Mouse (Mus musculus) embryonic facial prominence, embryonic 11.5 days (tissue): Measurements from ENCODE around the gene Sost. TPM values are rescaled to one million over a fixed set of nuclear protein-coding genes. Genes with fewer than 3 reads are reported as not detected.
"Not testable (repeated sequence)": the region's sequence is repeated elsewhere in the genome, so short reads cannot be mapped to it uniquely, and the experiment has no call there.

Experiments used
- ATAC-seq: fragments of 200-750 bp; cut with Nextera tagmentation; replicated peaks from 2 replicates; pipeline ENCODE4 v1.8.0; 2017; ENCODE audit warnings: low read depth; ENCODE audit not compliant: insufficient number of reproducible peaks, low FRiP score, low TSS enrichment
- DNase-seq: peaks from one replicate; pipeline ENCODE4 v3.0.0-alpha.2; 2015; ENCODE audit warnings: low spot score
- H3K27ac ChIP-seq: fragments of 300-500 bp; sonication (generic); replicated peaks from 2 replicates; pipeline ENCODE4 v1.5.1; 2014; ENCODE audit warnings: mild to moderate bottlenecking, low read depth, low read length, control low read depth
- H3K27me3 ChIP-seq: fragments of 300-500 bp; sonication (generic); 2 replicates; pipeline ENCODE4 v1.6.1; 2014; ENCODE audit warnings: mild to moderate bottlenecking, low read length, moderate library complexity, mixed read lengths; ENCODE audit not compliant: control insufficient read depth, insufficient read depth
- H3K36me3 ChIP-seq: fragments of 300-500 bp; sonication (generic); replicated peaks from 2 replicates; pipeline ENCODE4 v1.6.1; 2014; ENCODE audit warnings: low read depth, mild to moderate bottlenecking, low read length, moderate library complexity, mixed read lengths; ENCODE audit not compliant: control insufficient read depth, insufficient read depth
- H3K4me1 ChIP-seq: fragments of 300-500 bp; sonication (generic); 2 replicates; pipeline ENCODE4 v1.6.1; 2014; ENCODE audit warnings: low read length, mixed read lengths; ENCODE audit not compliant: control insufficient read depth, insufficient read depth
- H3K4me2 ChIP-seq: fragments of 300-500 bp; sonication (generic); 2 replicates; pipeline ENCODE4 v1.6.1; 2014; ENCODE audit warnings: low read depth, mild to moderate bottlenecking, control low read depth, low read length, moderate library complexity
- H3K4me3 ChIP-seq: fragments of 300-500 bp; sonication (generic); 2 replicates; pipeline ENCODE4 v1.5.1; 2014; ENCODE audit warnings: low read depth, low read length, control low read depth
- H3K9ac ChIP-seq: fragments of 300-500 bp; sonication (generic); replicated peaks from 2 replicates; pipeline ENCODE4 v1.6.1; 2014; ENCODE audit warnings: mild to moderate bottlenecking, control low read depth, low read length
- H3K9me3 ChIP-seq: fragments of 300-500 bp; sonication (generic); replicated peaks from 2 replicates; pipeline ENCODE4 v1.6.1; 2016; ENCODE audit warnings: mild to moderate bottlenecking, low read length, inconsistent platforms, mixed read lengths; ENCODE audit not compliant: control insufficient read depth
- WGBS: fragments of 180-500 bp; shearing (Covaris S2); extraction: QIAGEN DNeasy Blood & Tissue Kit; methylation state at CpG from one replicate; pipeline ENCODE4 v1.1.7; 2014; 5-methylcytosine and 5-hydroxymethylcytosine counted together
- polyA plus RNA-seq: library from polyadenylated mRNA; unstranded; fragments of >200 nt; fragmentation: Nextera tagmentation; extraction: Ambion mirVana; gene quantifications from 2 replicates; pipeline ENCODE4 v1.2.1, GENCODE M21; 2014

Gene Sost
- polyA plus RNA-seq, 1 experiment from 2014 or later, result not detected

DNA sequence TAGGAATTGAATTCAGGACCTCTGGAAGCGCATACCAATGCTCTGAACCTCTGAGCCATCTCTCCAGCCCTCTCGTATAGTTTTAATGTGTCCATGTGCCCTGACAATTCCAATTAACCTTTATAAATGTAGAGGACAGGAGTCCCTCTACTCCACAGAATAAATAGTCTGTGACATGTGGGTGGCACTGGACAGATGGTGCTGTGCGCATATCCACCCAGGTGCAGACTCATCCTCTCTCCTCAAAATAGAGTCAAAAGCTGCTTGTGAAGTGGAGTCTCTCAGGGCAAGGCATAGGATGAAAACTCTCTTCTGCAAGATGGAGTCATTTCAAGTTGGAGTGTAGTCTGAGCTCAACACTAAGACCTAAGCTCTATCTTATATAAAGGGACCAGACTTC, 23.4 kb upstream of the Sost start:
- no peak overlapping the region for H3K4me3 ChIP-seq
- H3K27me3 ChIP-seq, result no peaks in the 10 kb centered on the region
- no peaks in the 10 kb centered on the region for H3K4me1 ChIP-seq
- no peak overlapping the region for H3K4me2 ChIP-seq
- no peaks in the 10 kb centered on the region for H3K36me3 ChIP-seq
- H3K27ac ChIP-seq, result no peak overlapping the region
- H3K9me3 ChIP-seq, result no peaks in the 10 kb centered on the region
- no peak overlapping the region for H3K9ac ChIP-seq
- DNase-seq, result no peak
- ATAC-seq, result no peak
- WGBS, result 90% methylated on average over 3 of the region's 3 CpGs

DNA sequence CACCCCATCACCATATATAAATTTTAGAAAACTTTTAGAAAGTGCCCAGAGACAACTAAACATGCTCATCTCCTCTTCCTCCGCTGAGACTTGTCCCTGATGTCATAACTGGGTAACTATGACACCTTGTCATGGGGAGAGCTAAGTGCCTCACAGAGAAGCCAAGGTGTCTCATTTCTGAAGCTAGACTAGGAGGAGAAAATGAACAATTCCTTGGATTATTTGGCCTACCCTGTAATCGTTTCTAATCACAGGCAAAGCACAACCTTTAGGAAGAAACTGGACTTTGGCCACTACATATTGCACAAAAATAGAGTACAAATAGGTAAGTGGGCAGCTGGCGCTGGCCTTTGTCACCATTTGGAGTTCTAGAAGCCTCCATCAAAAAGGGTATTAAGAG, 20.1 kb upstream of the Sost start, which contains the start of gene Dusp3:
TSS of gene Dusp3 (minus strand) at position 101 of the 400 bp plus-strand sequence.
- no peak within 1 kb of the TSS for H3K9ac ChIP-seq
- no peak within 1 kb of the TSS for H3K27ac ChIP-seq
- no peaks in the 10 kb centered on the region for H3K4me1 ChIP-seq
- no peaks in the 10 kb centered on the region for H3K27me3 ChIP-seq
- H3K4me2 ChIP-seq, result no peak within 1 kb of the TSS
- WGBS, result 85% methylated on average over 3 of the region's 3 CpGs
- no peak for DNase-seq
- no peaks in the 10 kb centered on the region for H3K9me3 ChIP-seq
- H3K4me3 ChIP-seq, result no peak within 1 kb of the TSS
- no peak for ATAC-seq
- no peaks in the 10 kb centered on the region for H3K36me3 ChIP-seq

DNA sequence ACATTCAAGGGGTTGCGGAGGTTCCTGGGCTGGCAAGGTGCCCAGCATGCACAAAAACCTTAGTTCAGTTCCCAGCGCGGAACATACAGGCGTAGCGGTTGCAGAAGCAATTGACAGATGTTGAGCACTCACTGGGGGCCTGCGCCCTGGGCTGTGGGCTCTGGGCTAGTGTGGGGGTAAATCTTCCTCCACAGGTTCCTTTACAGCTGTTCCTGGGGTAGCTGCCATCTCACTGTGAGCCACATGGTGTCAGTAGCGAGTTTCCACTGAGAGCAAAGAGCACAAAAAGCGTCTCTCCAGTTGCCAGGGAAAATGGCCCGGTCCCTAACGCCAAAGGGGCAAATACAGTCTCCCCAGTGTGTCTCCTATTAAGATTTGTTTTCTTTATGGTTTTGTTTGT, 19.2 kb upstream of the Sost start:
- no peak overlapping the region for H3K9ac ChIP-seq
- no peak overlapping the region for H3K27ac ChIP-seq
- no peaks in the 10 kb centered on the region for H3K36me3 ChIP-seq
- no peak overlapping the region for H3K4me3 ChIP-seq
- 12% methylated on average over 10 of the region's 10 CpGs for WGBS
- DNase-seq (peak; percentile 92), ATAC-seq (0 out of 2 replicates have a peak, but pooled peaks have one; percentile 33)
- H3K4me1 ChIP-seq, result no peaks in the 10 kb centered on the region
- no peaks in the 10 kb centered on the region for H3K27me3 ChIP-seq
- H3K4me2 ChIP-seq, result no peak overlapping the region
- H3K9me3 ChIP-seq, result no peaks in the 10 kb centered on the region

DNA sequence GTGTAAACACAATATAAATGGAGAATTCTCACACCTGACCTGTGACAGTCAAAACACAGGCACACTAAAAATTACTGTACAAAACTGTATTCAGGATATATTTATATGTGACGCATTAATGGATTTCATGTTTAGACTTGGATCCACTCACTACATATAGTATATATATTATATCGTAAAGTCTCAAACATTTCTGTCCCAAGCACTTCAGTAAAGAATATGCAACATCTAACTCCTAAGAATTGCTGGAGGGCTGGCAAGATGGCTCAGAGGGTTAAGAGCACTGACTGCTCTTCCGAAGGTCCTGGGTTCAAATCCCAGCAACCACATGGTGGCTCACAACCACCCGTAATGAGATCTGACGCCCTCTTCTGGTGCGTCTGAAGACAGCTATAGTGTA, 18.6 kb upstream of the Sost start:
- not testable (repeated sequence) for H3K4me2 ChIP-seq, H3K9me3 ChIP-seq, DNase-seq, H3K9ac ChIP-seq, ATAC-seq, H3K4me3 ChIP-seq, H3K36me3 ChIP-seq, H3K27ac ChIP-seq, H3K27me3 ChIP-seq, H3K4me1 ChIP-seq
- 78% methylated on average over 6 of the region's 6 CpGs for WGBS

DNA sequence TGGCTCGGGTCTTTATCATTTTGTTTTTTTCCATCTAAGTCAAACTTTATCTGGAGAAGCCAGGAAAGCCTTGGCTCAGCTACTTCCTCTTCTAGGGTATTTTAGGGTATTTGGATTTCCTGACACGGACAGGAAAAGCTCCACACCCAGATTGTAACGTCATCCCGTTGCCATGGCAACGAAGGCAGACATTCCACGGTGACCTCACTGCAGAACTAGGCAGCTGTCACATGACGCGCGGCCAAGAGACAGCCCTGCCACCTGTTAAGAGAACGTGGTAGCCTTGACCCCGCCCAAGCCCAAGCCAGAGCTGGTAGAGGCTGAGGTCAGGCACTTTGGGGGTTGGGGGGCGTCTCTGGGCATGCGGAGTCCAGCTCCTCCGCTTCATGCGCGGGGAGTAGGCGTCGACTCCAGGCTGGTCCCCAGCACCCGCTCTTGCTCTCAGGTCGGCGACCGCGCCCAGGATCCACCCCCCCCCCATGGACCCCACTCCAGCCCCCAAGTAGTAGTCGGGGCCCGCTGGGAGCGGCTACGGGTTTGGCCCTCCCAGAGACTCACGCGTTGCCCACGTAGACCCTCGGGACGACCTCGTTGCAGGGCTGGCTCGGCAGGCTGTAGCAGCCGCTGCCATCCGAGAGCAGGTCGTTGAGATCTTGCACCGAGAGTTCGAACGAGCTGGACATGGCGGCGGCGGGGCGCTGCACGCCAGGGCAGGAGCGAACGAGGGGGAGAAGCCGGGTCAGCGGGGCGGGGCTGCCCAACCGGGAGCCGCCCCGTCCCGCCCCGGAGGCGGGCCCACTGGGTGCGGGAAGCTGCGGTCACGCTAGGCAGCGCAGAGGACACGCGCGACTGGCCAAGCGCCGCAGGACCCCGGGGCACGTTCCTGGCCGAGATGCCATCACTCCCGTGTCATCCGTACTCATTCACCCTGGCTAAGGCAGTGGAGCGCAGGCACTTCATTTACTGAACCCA, 17.5 kb upstream of the Sost start, which contains the start of gene Cfap97d1:
TSS of gene Cfap97d1 (plus strand) at position 226 of the 972 bp plus-strand sequence.
- Histone ChIP-seq H3K4me2 (peak within 1 kb of the TSS; percentile 98), H3K4me1 (no peaks in the 10 kb centered on the region), H3K9ac (peak within 1 kb of the TSS; percentile 45), H3K27ac (no peak within 1 kb of the TSS), H3K27me3 (no peaks in the 10 kb centered on the region), H3K36me3 (no peaks in the 10 kb centered on the region), H3K9me3 (no peaks in the 10 kb centered on the region), H3K4me3 (peak within 1 kb of the TSS; percentile 61)
- WGBS, result 1% methylated on average over 71 of the region's 71 CpGs
- peak; percentile 94 for DNase-seq
- peak; percentile 62 for ATAC-seq

DNA sequence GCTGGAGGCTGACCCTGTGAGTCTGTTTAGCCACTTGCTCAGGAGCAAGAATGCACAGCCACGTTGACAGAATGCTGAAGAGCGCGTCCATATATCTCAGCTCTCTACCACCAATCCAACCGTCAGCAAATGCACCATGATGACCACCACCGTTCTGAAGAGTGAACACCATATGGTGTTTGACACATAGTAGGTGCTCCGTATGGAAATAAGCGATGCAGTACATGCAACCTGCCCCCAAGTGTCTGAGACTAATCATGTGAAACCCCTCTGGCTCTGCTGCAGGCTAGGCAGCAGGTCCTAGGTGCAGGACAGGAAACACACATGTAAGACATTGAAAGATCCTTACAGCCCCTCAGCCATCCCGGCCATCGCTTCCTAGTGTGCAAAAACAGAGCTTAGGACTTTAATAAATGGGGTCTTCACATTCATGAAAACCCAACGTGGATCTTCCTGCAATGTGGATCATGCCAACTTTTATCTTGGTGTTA, 16.7 kb upstream of the Sost start:
- DNase-seq (no peak), ATAC-seq (no peak)
- no peaks in the 10 kb centered on the region for H3K27me3 ChIP-seq
- H3K9me3 ChIP-seq, result no peaks in the 10 kb centered on the region
- 74% methylated on average over 10 of the region's 10 CpGs for WGBS
- H3K4me3 ChIP-seq, result no peak overlapping the region
- no peaks in the 10 kb centered on the region for H3K4me1 ChIP-seq
- no peak overlapping the region for H3K27ac ChIP-seq
- no peak overlapping the region for H3K9ac ChIP-seq
- H3K36me3 ChIP-seq, result no peaks in the 10 kb centered on the region
- no peak overlapping the region for H3K4me2 ChIP-seq

DNA sequence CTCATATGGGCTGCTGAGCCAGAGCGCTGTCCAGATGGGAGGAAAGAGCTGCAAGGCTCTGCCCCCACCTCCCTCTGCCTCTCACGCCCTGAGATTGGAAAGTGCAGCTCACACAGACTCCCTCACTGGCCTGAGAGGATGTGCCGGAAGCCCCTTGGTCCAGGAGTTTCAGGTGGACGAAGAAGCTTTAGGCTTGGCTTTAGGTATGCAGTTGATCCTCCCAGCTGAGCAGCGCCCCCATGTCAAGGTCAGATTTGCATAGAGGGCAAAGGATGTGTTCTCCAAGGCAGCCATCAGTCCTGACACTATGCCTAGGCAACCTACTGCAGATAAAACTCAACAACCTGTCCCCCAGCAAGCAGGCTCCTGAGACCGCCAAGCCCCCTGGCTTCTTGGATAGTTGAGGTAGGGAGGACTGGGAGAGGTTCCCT, 16.2 kb upstream of the Sost start:
- DNase-seq (no peak), ATAC-seq (no peak)
- Histone ChIP-seq H3K27me3 (no peaks in the 10 kb centered on the region), H3K9me3 (no peaks in the 10 kb centered on the region), H3K4me1 (no peaks in the 10 kb centered on the region), H3K4me2 (no peak overlapping the region), H3K36me3 (no peaks in the 10 kb centered on the region), H3K4me3 (no peak overlapping the region), H3K27ac (no peak overlapping the region), H3K9ac (no peak overlapping the region)
- WGBS, result 53% methylated on average over 6 of the region's 6 CpGs

DNA sequence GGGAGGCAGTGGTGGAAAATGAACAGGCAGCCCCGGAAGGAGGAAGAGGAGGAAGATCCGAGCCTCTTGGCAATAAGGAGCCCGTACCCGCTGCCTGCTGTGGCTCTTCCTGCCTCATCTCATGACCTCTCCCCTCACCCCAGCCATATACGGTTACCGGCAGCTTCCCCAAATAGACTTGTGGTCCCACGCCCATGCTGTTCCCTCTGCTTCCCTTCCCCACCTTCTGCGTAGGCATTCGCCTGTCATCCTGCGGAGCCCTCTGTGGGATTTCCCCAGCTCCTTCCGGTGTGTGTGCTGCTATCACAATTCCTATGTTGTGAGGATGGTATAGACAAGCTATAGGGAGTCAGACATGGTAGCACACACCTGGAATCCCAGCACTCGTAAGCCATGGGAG, 15.0 kb upstream of the Sost start:
- WGBS, result 77% methylated on average over 11 of the region's 12 CpGs
- no peak overlapping the region for H3K4me2 ChIP-seq
- no peaks in the 10 kb centered on the region for H3K9me3 ChIP-seq
- no peaks in the 10 kb centered on the region for H3K4me1 ChIP-seq
- H3K9ac ChIP-seq, result no peak overlapping the region
- DNase-seq (no peak), ATAC-seq (no peak)
- H3K4me3 ChIP-seq, result no peak overlapping the region
- H3K27me3 ChIP-seq, result no peaks in the 10 kb centered on the region
- H3K27ac ChIP-seq, result no peak overlapping the region
- no peaks in the 10 kb centered on the region for H3K36me3 ChIP-seq
